Mouse (Mus musculus) megakaryocyte progenitor cell, adult 5-6 weeks (primary cell): ENCODE results near the gene Adcy9. TPM values are rescaled to one million over a fixed set of nuclear protein-coding genes. Genes with fewer than 3 reads are reported as not detected.

ENCODE experiments used
- ATAC-seq: replicated peaks from 2 replicates; pipeline ENCODE4 v1.8.0; 2016; ENCODE audit warnings: mild to moderate bottlenecking, moderate TSS enrichment, inconsistent platforms; ENCODE audit not compliant: poor library complexity
- total RNA-seq, 2 experiments: library from RNA; stranded (forward) in 1 of 2; stranded (reverse) in 1 of 2; fragments of 157-497, 149-512 nt in 1 of 2; fragments of 200-1000 nt in 1 of 2; gene quantifications; 2 replicates each; pipeline versions ENCODE4 v1.2.3 to v1.2.4; 2015 to 2017

The Adcy9 gene
- total RNA-seq, 2 experiments from 2014 or later, result 2.7 to 3.7 TPM

GRCm38 (mm10) chr16:4419546-4420297, 576 bp downstream of the Adcy9 start:
- ATAC-seq, result peak; percentile 23

GRCm38 (mm10) chr16:4418776-4419545, 1.3 kb downstream of the Adcy9 start:
- 0 out of 2 replicates have a peak, but pooled peaks have one; percentile 1 for ATAC-seq

- ATAC-seq, result no peak
Observed at GRCm38 (mm10) chr16:4418072-4418471, 2.2 kb downstream of the Adcy9 start.

GRCm38 (mm10) chr16:4417455-4417854, 2.8 kb downstream of the Adcy9 start:
- no peak for ATAC-seq

GRCm38 (mm10) chr16:4414881-4415585, 5.3 kb downstream of the Adcy9 start:
- no peak for ATAC-seq

- peak; percentile 80 for ATAC-seq
Observed at GRCm38 (mm10) chr16:4413988-4414880, 6.1 kb downstream of the Adcy9 start.

GRCm38 (mm10) chr16:4413301-4413700, 7.0 kb downstream of the Adcy9 start:
- ATAC-seq, result peak; percentile 13; the same call in 1 of the 2 replicates

GRCm38 (mm10) chr16:4412298-4412697, 8.0 kb downstream of the Adcy9 start:
- no peak for ATAC-seq

GRCm38 (mm10) chr16:4411296-4411695, 9.0 kb downstream of the Adcy9 start:
- no peak for ATAC-seq

- no peak for ATAC-seq
Observed at GRCm38 (mm10) chr16:4407536-4407935, 12.8 kb downstream of the Adcy9 start.

GRCm38 (mm10) chr16:4406706-4407105, 13.6 kb downstream of the Adcy9 start:
- ATAC-seq, result no peak

GRCm38 (mm10) chr16:4406047-4406586, 14.2 kb downstream of the Adcy9 start:
- no peak for ATAC-seq

- ATAC-seq, result peak; percentile 58; the same call in 1 of the 2 replicates
Observed at GRCm38 (mm10) chr16:4404933-4405761, 15.2 kb downstream of the Adcy9 start.

GRCm38 (mm10) chr16:4401109-4401508, 19.2 kb downstream of the Adcy9 start:
- no peak for ATAC-seq

GRCm38 (mm10) chr16:4399471-4400223, 20.7 kb downstream of the Adcy9 start:
- no peak for ATAC-seq

GRCm38 (mm10) chr16:4398782-4399181, 21.5 kb downstream of the Adcy9 start:
- peak; percentile 57 for ATAC-seq

GRCm38 (mm10) chr16:4397636-4398035, 22.7 kb downstream of the Adcy9 start:
- ATAC-seq, result peak; percentile 44

- ATAC-seq, result no peak
Observed at GRCm38 (mm10) chr16:4395687-4396341, 24.5 kb downstream of the Adcy9 start.
